Mouse (Mus musculus): ENCODE data around the gene Cdkl3.

Cdkl3 gene

GRCm38 (mm10) chr11:52011541-52011940 lies 7.5 kb downstream of the Cdkl3 start:
- no peak for DNase-seq (ENCODE audit: low spot score)

- DNase-seq (ENCODE audit: low spot score), result no peak
Observed at GRCm38 (mm10) chr11:52018217-52018616, 14.2 kb downstream of the Cdkl3 start.

GRCm38 (mm10) chr11:52032356-52032755 lies 28.3 kb downstream of the Cdkl3 start:
- DNase-seq (ENCODE audit: low spot score), result no peak

GRCm38 (mm10) chr11:52033953-52034352 lies 29.9 kb downstream of the Cdkl3 start:
- DNase-seq (ENCODE audit: low spot score), result no peak

- no peak for DNase-seq (ENCODE audit: low spot score)
Observed at GRCm38 (mm10) chr11:52035905-52036304, 31.9 kb downstream of the Cdkl3 start.

GRCm38 (mm10) chr11:52037659-52038058 lies 33.6 kb downstream of the Cdkl3 start:
- DNase-seq (ENCODE audit: low spot score), result no peak

GRCm38 (mm10) chr11:52043224-52043623 lies 39.2 kb downstream of the Cdkl3 start:
- DNase-seq (ENCODE audit: low spot score), result no peak

- no peak for DNase-seq (ENCODE audit: low spot score)
Observed at GRCm38 (mm10) chr11:52044156-52044555, 40.1 kb downstream of the Cdkl3 start.

- no peak for DNase-seq (ENCODE audit: low spot score)
Observed at GRCm38 (mm10) chr11:52046446-52047165, 42.6 kb downstream of the Cdkl3 start.

GRCm38 (mm10) chr11:52053371-52053770 lies 49.4 kb downstream of the Cdkl3 start:
- no peak for DNase-seq (ENCODE audit: low spot score)

GRCm38 (mm10) chr11:52054728-52055127 lies 50.7 kb downstream of the Cdkl3 start:
- no peak for DNase-seq (ENCODE audit: low spot score)

GRCm38 (mm10) chr11:52056198-52056597 lies 52.2 kb downstream of the Cdkl3 start:
- DNase-seq (ENCODE audit: low spot score), result no peak

- DNase-seq (ENCODE audit: low spot score), result no peak
Observed at GRCm38 (mm10) chr11:52059001-52059400, 55.0 kb downstream of the Cdkl3 start.

GRCm38 (mm10) chr11:52060315-52060714 lies 56.3 kb downstream of the Cdkl3 start:
- no peak for DNase-seq (ENCODE audit: low spot score)

- no peak for DNase-seq (ENCODE audit: low spot score)
Observed at GRCm38 (mm10) chr11:52062406-52062805, 58.4 kb downstream of the Cdkl3 start.

- no peak for DNase-seq (ENCODE audit: low spot score)
Observed at GRCm38 (mm10) chr11:52064398-52064797, 60.4 kb downstream of the Cdkl3 start.

- DNase-seq (ENCODE audit: low spot score), result no peak
Observed at GRCm38 (mm10) chr11:52065841-52066240, 61.8 kb downstream of the Cdkl3 start.

- no peak for DNase-seq (ENCODE audit: low spot score)
Observed at GRCm38 (mm10) chr11:52071768-52072167, 67.7 kb downstream of the Cdkl3 start.

- no peak for DNase-seq (ENCODE audit: low spot score)
Observed at GRCm38 (mm10) chr11:52073528-52074170, 69.6 kb downstream of the Cdkl3 start.

- DNase-seq (ENCODE audit: low spot score), result peak; percentile 57
Observed at GRCm38 (mm10) chr11:52074626-52075470, 70.8 kb downstream of the Cdkl3 start.

- DNase-seq (ENCODE audit: low spot score), result no peak
Observed at GRCm38 (mm10) chr11:52075794-52076633, 72.0 kb downstream of the Cdkl3 start.
